Mouse (Mus musculus): ENCODE data around the gene Hmcn2. TPM values are rescaled to one million over a fixed set of nuclear protein-coding genes. Genes with fewer than 3 reads are reported as not detected.

Hmcn2 gene
- total and polyA plus RNA-seq, 3 experiments = 7.2 to 24.3 (median 8.3) TPM

- DNase-seq = no peak
- Histone ChIP-seq H3K9ac (ENCODE audit: low read depth, low read length) (no peak overlapping the region), H3K4me3 (no peak overlapping the region), H3K27me3 (ENCODE audit: control insufficient read depth, insufficient read depth, low read length) (0 out of 2 replicates have a peak, but pooled peaks cover 2% of the 10 kb centered on the region), H3K4me1 (ENCODE audit: control insufficient read depth, insufficient read depth, low read length) (no peaks in the 10 kb centered on the region), H3K27ac (no peak overlapping the region), H3K79me2 (replicated peaks; ENCODE audit: control insufficient read depth, insufficient read depth, low read length) (no peaks in the 10 kb centered on the region), H3K36me3 (ENCODE audit: control insufficient read depth, insufficient read depth, low read length) (no peaks in the 10 kb centered on the region)
- 41% methylated on average over 8 of the region's 8 CpGs for WGBS
- no peak for TF ChIP-seq EP300 (IDR thresholded peaks at IDR 0.05; ENCODE audit: insufficient read depth, low read depth, low read length)
- no peak for TF ChIP-seq CTCF (IDR thresholded peaks at IDR 0.05)
- intact Hi-C loops (cut with DNase I) = no loop called here
Measured at GRCm38 (mm10) chr2:31418571-31418970, 104.4 kb downstream of the Hmcn2 start.

DNA sequence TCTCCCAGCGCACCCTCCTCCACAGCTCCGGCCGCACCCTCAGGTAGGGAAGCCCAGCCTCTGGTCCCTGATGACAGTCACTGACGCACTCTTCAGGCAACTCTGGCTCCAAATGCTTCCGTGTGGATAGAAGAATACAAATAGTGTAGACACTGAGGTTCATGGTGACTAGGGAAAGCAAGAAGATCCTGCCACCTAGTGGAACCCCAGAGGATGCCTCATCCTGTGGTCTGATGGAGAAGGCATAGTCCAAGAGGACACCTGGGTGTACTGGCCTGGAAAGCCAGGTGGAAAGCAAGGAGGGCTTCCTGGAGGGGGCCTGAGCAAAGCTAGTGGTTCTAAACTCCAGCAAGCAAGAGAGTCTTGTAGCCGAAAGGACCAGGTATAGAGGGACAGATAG, 106.7 kb downstream of the Hmcn2 start:
- H3K4me1 ChIP-seq (ENCODE audit: control insufficient read depth, insufficient read depth, low read length) = no peaks in the 10 kb centered on the region
- H3K79me2 ChIP-seq (replicated peaks; ENCODE audit: control insufficient read depth, insufficient read depth, low read length) = no peaks in the 10 kb centered on the region
- TF ChIP-seq CTCF (IDR thresholded peaks at IDR 0.05) (peak; percentile 48), POLR2A (IDR thresholded peaks at IDR 0.05; ENCODE audit: insufficient read depth, low read depth, low read length) (no peak)
- no peak overlapping the region for H3K4me3 ChIP-seq
- WGBS = 74% methylated on average over 6 of the region's 6 CpGs
- intact Hi-C loops (cut with DNase I) = no loop called here
- H3K9ac ChIP-seq (ENCODE audit: low read depth, low read length) = no peak overlapping the region
- no peak for DNase-seq
- no peak overlapping the region for H3K27ac ChIP-seq
- H3K36me3 ChIP-seq (ENCODE audit: control insufficient read depth, insufficient read depth, low read length) = no peaks in the 10 kb centered on the region
- 0 out of 2 replicates have a peak, but pooled peaks cover 2% of the 10 kb centered on the region for H3K27me3 ChIP-seq (ENCODE audit: control insufficient read depth, insufficient read depth, low read length)

GRCm38 (mm10) chr2:31422576-31422975, 108.4 kb downstream of the Hmcn2 start:
- H3K27ac ChIP-seq = no peak overlapping the region
- H3K4me1 ChIP-seq (ENCODE audit: control insufficient read depth, insufficient read depth, low read length) = no peaks in the 10 kb centered on the region
- intact Hi-C loops (cut with DNase I) = no loop called here
- TF ChIP-seq POLR2A (IDR thresholded peaks at IDR 0.05; ENCODE audit: insufficient read depth, low read depth, low read length) = no peak
- no peak for TF ChIP-seq EP300 (IDR thresholded peaks at IDR 0.05; ENCODE audit: insufficient read depth, low read depth, low read length)
- no peak for TF ChIP-seq CTCF (IDR thresholded peaks at IDR 0.05)
- H3K9ac ChIP-seq (ENCODE audit: low read depth, low read length) = no peak overlapping the region
- H3K36me3 ChIP-seq (ENCODE audit: control insufficient read depth, insufficient read depth, low read length) = no peaks in the 10 kb centered on the region
- H3K4me3 ChIP-seq = no peak overlapping the region
- DNase-seq = no peak
- 66% methylated on average over 6 of the region's 6 CpGs for WGBS
- H3K27me3 ChIP-seq (ENCODE audit: control insufficient read depth, insufficient read depth, low read length) = 0 out of 2 replicates have a peak, but pooled peaks cover under 1% of the 10 kb centered on the region
- H3K79me2 ChIP-seq (replicated peaks; ENCODE audit: control insufficient read depth, insufficient read depth, low read length) = no peaks in the 10 kb centered on the region

DNA sequence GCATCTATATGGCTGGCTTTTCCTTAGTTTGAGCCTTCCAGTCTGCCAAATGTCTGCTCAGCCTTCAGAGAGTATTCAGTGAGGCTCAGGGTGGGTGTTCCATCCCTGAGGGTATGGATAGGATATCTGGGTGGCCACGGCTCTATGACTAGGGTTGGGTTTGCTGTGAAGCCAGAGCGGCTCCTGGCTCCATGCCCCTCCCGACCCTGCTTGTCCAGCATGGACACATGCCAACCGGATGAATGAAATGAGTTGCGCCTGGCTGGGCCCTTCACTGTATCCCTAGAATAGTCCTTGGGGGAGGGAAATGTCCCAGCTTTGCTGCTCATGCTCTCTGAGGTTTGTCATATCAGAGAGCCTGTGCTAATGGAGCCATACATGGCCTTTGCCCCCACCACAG, 117.3 kb downstream of the Hmcn2 start:
- TF ChIP-seq CTCF (IDR thresholded peaks at IDR 0.05) = no peak
- no peak for TF ChIP-seq POLR2A (IDR thresholded peaks at IDR 0.05; ENCODE audit: insufficient read depth, low read depth, low read length)
- no peak for TF ChIP-seq EP300 (IDR thresholded peaks at IDR 0.05; ENCODE audit: insufficient read depth, low read depth, low read length)
- H3K79me2 ChIP-seq (replicated peaks; ENCODE audit: control insufficient read depth, insufficient read depth, low read length) = no peaks in the 10 kb centered on the region
- H3K4me1 ChIP-seq (ENCODE audit: control insufficient read depth, insufficient read depth, low read length) = no peaks in the 10 kb centered on the region
- WGBS = 41% methylated on average over 5 of the region's 5 CpGs
- H3K9ac ChIP-seq (ENCODE audit: low read depth, low read length) = no peak overlapping the region
- H3K4me3 ChIP-seq = no peak overlapping the region
- H3K27ac ChIP-seq = no peak overlapping the region
- intact Hi-C loops (cut with DNase I) = no loop called here
- DNase-seq = no peak
- no peaks in the 10 kb centered on the region for H3K36me3 ChIP-seq (ENCODE audit: control insufficient read depth, insufficient read depth, low read length)
- H3K27me3 ChIP-seq (ENCODE audit: control insufficient read depth, insufficient read depth, low read length) = no peaks in the 10 kb centered on the region

- no peak for TF ChIP-seq POLR2A (IDR thresholded peaks at IDR 0.05; ENCODE audit: insufficient read depth, low read depth, low read length)
- no peak for TF ChIP-seq CTCF (IDR thresholded peaks at IDR 0.05)
- TF ChIP-seq EP300 (IDR thresholded peaks at IDR 0.05; ENCODE audit: insufficient read depth, low read depth, low read length) = no peak
- intact Hi-C loops (cut with DNase I) = loop anchor here (1.0 kb wide), 1 partner anchor 38 kb away; no protein-coding TSS in a partner anchor
- no peak overlapping the region for H3K27ac ChIP-seq
- no peaks in the 10 kb centered on the region for H3K36me3 ChIP-seq (ENCODE audit: control insufficient read depth, insufficient read depth, low read length)
- no peaks in the 10 kb centered on the region for H3K79me2 ChIP-seq (replicated peaks; ENCODE audit: control insufficient read depth, insufficient read depth, low read length)
- H3K9ac ChIP-seq (ENCODE audit: low read depth, low read length) = no peak overlapping the region
- WGBS = 55% methylated on average over 10 of the region's 10 CpGs
- no peaks in the 10 kb centered on the region for H3K27me3 ChIP-seq (ENCODE audit: control insufficient read depth, insufficient read depth, low read length)
- no peak for DNase-seq
- no peaks in the 10 kb centered on the region for H3K4me1 ChIP-seq (ENCODE audit: control insufficient read depth, insufficient read depth, low read length)
- no peak overlapping the region for H3K4me3 ChIP-seq
Measured at GRCm38 (mm10) chr2:31434746-31435145, 120.5 kb downstream of the Hmcn2 start.

DNA sequence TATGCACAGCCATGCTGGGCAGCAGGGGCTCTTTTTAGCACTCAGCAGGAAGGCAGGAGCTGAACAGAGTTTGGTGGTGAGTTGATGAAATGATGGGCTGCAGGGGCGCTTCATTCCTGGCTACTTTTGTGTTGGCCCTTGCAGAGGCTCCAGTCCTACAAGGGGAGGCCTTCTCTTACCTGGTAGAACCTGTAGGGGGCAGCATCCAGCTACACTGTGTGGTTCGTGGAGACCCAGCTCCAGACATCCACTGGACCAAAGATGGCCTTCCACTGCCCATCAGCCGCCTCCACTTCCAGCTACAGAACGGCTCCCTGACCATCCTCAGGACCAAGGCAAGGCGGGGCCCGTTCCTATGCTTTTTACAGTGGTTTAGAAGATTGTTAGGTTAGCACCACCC, 121.4 kb downstream of the Hmcn2 start:
- peak in 1 of 2 experiments; percentile 42 for DNase-seq
- H3K9ac ChIP-seq (ENCODE audit: low read depth, low read length) = no peak overlapping the region
- no peak overlapping the region for H3K27ac ChIP-seq
- intact Hi-C loops (cut with DNase I) = loop anchor here (1.0 kb wide), 1 partner anchor 37 kb away; no protein-coding TSS in a partner anchor
- peak; percentile 79 for TF ChIP-seq CTCF (IDR thresholded peaks at IDR 0.05)
- no peak for TF ChIP-seq POLR2A (IDR thresholded peaks at IDR 0.05; ENCODE audit: insufficient read depth, low read depth, low read length)
- no peaks in the 10 kb centered on the region for H3K79me2 ChIP-seq (replicated peaks; ENCODE audit: control insufficient read depth, insufficient read depth, low read length)
- H3K27me3 ChIP-seq (ENCODE audit: control insufficient read depth, insufficient read depth, low read length) = no peaks in the 10 kb centered on the region
- WGBS = 39% methylated on average over 6 of the region's 6 CpGs
- H3K36me3 ChIP-seq (ENCODE audit: control insufficient read depth, insufficient read depth, low read length) = no peaks in the 10 kb centered on the region
- H3K4me1 ChIP-seq (ENCODE audit: control insufficient read depth, insufficient read depth, low read length) = no peaks in the 10 kb centered on the region
- no peak overlapping the region for H3K4me3 ChIP-seq

All from heart, adult 2 months (tissue).